ENCODE assay signal across 13 mouse cellular contexts in genomic region chr5:66209532-66210176, GRCm38 (mm10). TPM values are rescaled to one million over a fixed set of nuclear protein-coding genes. Genes with fewer than 3 reads are reported as not detected.
DNase-seq lines count a peak whose midpoint lies in the region; ATAC-seq and TF ChIP-seq lines count a peak whose summit lies in the region.
"Had no signal": no experiment of that assay in that cellular context is flagged by ENCODE, and none has a peak within 500 bp of the region (broad histone marks: within the 10 kb centered on the region; RNA-seq: fewer than 3 reads in every experiment).

No protein-coding gene starts in this region.

- TF ChIP-seq EP300 in heart, postnatal 0 days (IDR thresholded peaks at IDR 0.05; ENCODE audit: low read depth): no peak

- WGBS in heart, postnatal 0 days: 83% methylated on average over 5 of the region's 5 CpGs
- WGBS in embryonic facial prominence, embryonic 12.5 days: 57% methylated on average over 5 of the region's 5 CpGs

- no peaks in the 10 kb centered on the region for H3K4me1 ChIP-seq in heart, postnatal 0 days (ENCODE audit: control insufficient read depth, insufficient read depth)
- H3K4me1 ChIP-seq in embryonic facial prominence, embryonic 12.5 days: no peaks in the 10 kb centered on the region
- H3K4me1 ChIP-seq: hindbrain, embryonic 15.5 days had no signal

- no peak overlapping the region for H3K4me2 ChIP-seq in heart, postnatal 0 days (ENCODE audit: low read depth, low read length)
- H3K4me2 ChIP-seq in embryonic facial prominence, embryonic 12.5 days (replicated peaks): no peak overlapping the region
- H3K4me2 ChIP-seq: hindbrain, embryonic 15.5 days; liver, embryonic 11.5 days had no signal

- H3K9me3 ChIP-seq in heart, postnatal 0 days (replicated peaks; ENCODE audit: control insufficient read depth, low read length): no peaks in the 10 kb centered on the region
- no peaks in the 10 kb centered on the region for H3K9me3 ChIP-seq in embryonic facial prominence, embryonic 12.5 days
- H3K9me3 ChIP-seq: hindbrain, embryonic 15.5 days had no signal

- peak; percentile 29 for DNase-seq in heart, postnatal 0 days (ENCODE audit: low spot score)
- DNase-seq in heart, adult 9 months (ENCODE audit: low spot score in 2 of 2): no peak
- peak; percentile 33 for DNase-seq in right cerebral cortex, postnatal 4 days
- DNase-seq in right cerebral cortex, adult 18-20 months: no peak
- no peak for DNase-seq in T-cell, adult 2 months (ENCODE audit: low spot score)
- no peak for DNase-seq in cerebellum, adult 9-10 months
- DNase-seq: heart, adult 18-20 months had no signal

- H3K27ac ChIP-seq in heart, postnatal 0 days (ENCODE audit: low read depth): no peak overlapping the region
- H3K27ac ChIP-seq in embryonic facial prominence, embryonic 12.5 days: peak overlapping the region; percentile 50
- H3K27ac ChIP-seq: hindbrain, embryonic 15.5 days; stomach, postnatal 0 days had no signal

- H3K27me3 ChIP-seq in heart, postnatal 0 days (ENCODE audit: control insufficient read depth, insufficient read depth, low read length): no peaks in the 10 kb centered on the region
- no peaks in the 10 kb centered on the region for H3K27me3 ChIP-seq in embryonic facial prominence, embryonic 12.5 days
- H3K27me3 ChIP-seq: hindbrain, embryonic 15.5 days had no signal

- ATAC-seq in heart, postnatal 0 days (ENCODE audit: insufficient read depth, low read depth): no peak
- peak; percentile 39; the same call in 1 of the 2 replicates for ATAC-seq in embryonic facial prominence, embryonic 12.5 days (ENCODE audit: insufficient number of reproducible peaks, insufficient read depth, low FRiP score, low TSS enrichment)
- no peak for ATAC-seq in megakaryocyte-erythroid progenitor cell, adult 5-6 weeks (replicated peaks; ENCODE audit: low FRiP score, low TSS enrichment, poor library complexity, severe bottlenecking)

- TF ChIP-seq CTCF in heart, postnatal 0 days (IDR thresholded peaks at IDR 0.05; ENCODE audit: low read depth): no peak

- no peaks in the 10 kb centered on the region for H3K36me3 ChIP-seq in heart, postnatal 0 days (replicated peaks; ENCODE audit: control insufficient read depth, insufficient read depth, low read length)
- H3K36me3 ChIP-seq in embryonic facial prominence, embryonic 12.5 days: no peaks in the 10 kb centered on the region
- H3K36me3 ChIP-seq: hindbrain, embryonic 15.5 days had no signal

- no peak overlapping the region for H3K4me3 ChIP-seq in heart, postnatal 0 days (ENCODE audit: low read depth, low read length)
- no peak overlapping the region for H3K4me3 ChIP-seq in embryonic facial prominence, embryonic 12.5 days
- H3K4me3 ChIP-seq: erythroblast, embryonic 14.5 days; hindbrain, embryonic 15.5 days had no signal

- no peak overlapping the region for H3K9ac ChIP-seq in heart, postnatal 0 days (replicated peaks; ENCODE audit: low read depth, low read length)
- no peak overlapping the region for H3K9ac ChIP-seq in embryonic facial prominence, embryonic 12.5 days
- H3K9ac ChIP-seq: hindbrain, embryonic 15.5 days had no signal

RNA-seq across cellular contexts. Expression of gene Rbm47, which starts 36.7 kb away (rescaled TPM):
- total RNA-seq in heart, postnatal 0 days (2014; rRNA removed; ENCODE audit: low replicate concordance): 2.5 and 11.2 TPM in 2 replicates
- 1.1 and 1.3 TPM in 2 replicates for polyA plus RNA-seq in heart, postnatal 0 days (2015; fragmentation: Nextera tagmentation; extraction: Ambion mirVana)
- polyA plus RNA-seq in embryonic facial prominence, embryonic 12.5 days (2016; fragmentation: Nextera tagmentation; extraction: Ambion mirVana): 4.5 and 5.0 TPM in 2 replicates
- total RNA-seq in megakaryocyte-erythroid progenitor cell, adult 5-6 weeks (2014; fragmentation: Nextera tagmentation): 0.17 and 0.42 TPM in 2 replicates
- 0.61 TPM in 1 of 2 replicates, not detected in the other for total RNA-seq in megakaryocyte-erythroid progenitor cell, adult 5-6 weeks (2017)

RNA-seq across cellular contexts. Expression of gene Nsun7, which starts 50.0 kb away (rescaled TPM):
- total RNA-seq in heart, postnatal 0 days (2014; rRNA removed; ENCODE audit: low replicate concordance): not detected in 2 replicates
- 0.05 and 0.07 TPM in 2 replicates for polyA plus RNA-seq in heart, postnatal 0 days (2015; fragmentation: Nextera tagmentation; extraction: Ambion mirVana)
- polyA plus RNA-seq in embryonic facial prominence, embryonic 12.5 days (2016; fragmentation: Nextera tagmentation; extraction: Ambion mirVana): 1.5 and 1.6 TPM in 2 replicates
- total RNA-seq in megakaryocyte-erythroid progenitor cell, adult 5-6 weeks (2014; fragmentation: Nextera tagmentation): not detected in 2 replicates
- not detected in 2 replicates for total RNA-seq in megakaryocyte-erythroid progenitor cell, adult 5-6 weeks (2017)
- total RNA-seq: heart, adult 18-20 months had no signal
- polyA plus RNA-seq: erythroblast, embryonic 14.5 days; liver, embryonic 11.5 days had no signal

Comparison
In these comparisons a context has a peak if more than half of its experiments do, and no peak if none do; other contexts are left out.
1. DNase-seq: peak in heart, postnatal 0 days (single experiment) and right cerebral cortex, postnatal 4 days (single experiment); none in heart, adult 9 months (0 of 2), right cerebral cortex, adult 18-20 months (single experiment), T-cell, adult 2 months (single experiment) and cerebellum, adult 9-10 months (single experiment).